Mouse (Mus musculus): ENCODE data around the gene Optn.

The Optn gene

GRCm38 (mm10) chr2:5061133-5061708, 2.6 kb downstream of the Optn start:
- no peak for DNase-seq (ENCODE audit: low spot score in 2 of 2)

- no peak for DNase-seq (ENCODE audit: low spot score in 2 of 2)
These were observed 3.9 kb downstream of the Optn start for GRCm38 (mm10) chr2:5059997-5060396.

- DNase-seq (ENCODE audit: low spot score in 2 of 2): no peak
These were observed 5.4 kb downstream of the Optn start for GRCm38 (mm10) chr2:5058436-5058835.

GRCm38 (mm10) chr2:5050562-5050961, 13.3 kb downstream of the Optn start:
- DNase-seq (ENCODE audit: low spot score in 2 of 2): no peak

GRCm38 (mm10) chr2:5047016-5047415, 16.8 kb downstream of the Optn start:
- no peak for DNase-seq (ENCODE audit: low spot score in 2 of 2)

- peak; percentile 52 to 54 for DNase-seq (ENCODE audit: low spot score in 2 of 2)
These were observed 18.4 kb downstream of the Optn start for GRCm38 (mm10) chr2:5045269-5045965.

- no peak for DNase-seq (ENCODE audit: low spot score in 2 of 2)
These were observed 19.5 kb downstream of the Optn start for GRCm38 (mm10) chr2:5044321-5044720.

GRCm38 (mm10) chr2:5043476-5043761, 20.4 kb downstream of the Optn start:
- DNase-seq (ENCODE audit: low spot score in 2 of 2): no peak

- peak in 1 of 2 experiments; percentile 23 for DNase-seq (ENCODE audit: low spot score in 2 of 2)
These were observed 21.0 kb downstream of the Optn start for GRCm38 (mm10) chr2:5042616-5043475.

GRCm38 (mm10) chr2:5041854-5042253, 22.0 kb downstream of the Optn start:
- no peak for DNase-seq (ENCODE audit: low spot score in 2 of 2)

- DNase-seq (ENCODE audit: low spot score in 2 of 2): no peak
These were observed 23.3 kb downstream of the Optn start for GRCm38 (mm10) chr2:5040281-5041161.

GRCm38 (mm10) chr2:5039350-5040170, 24.3 kb downstream of the Optn start:
- DNase-seq (ENCODE audit: low spot score in 2 of 2): no peak

GRCm38 (mm10) chr2:5038320-5038719, 25.5 kb downstream of the Optn start:
- no peak for DNase-seq (ENCODE audit: low spot score in 2 of 2)

- DNase-seq (ENCODE audit: low spot score in 2 of 2): no peak
These were observed 26.5 kb downstream of the Optn start for GRCm38 (mm10) chr2:5037390-5037789.

- DNase-seq (ENCODE audit: low spot score in 2 of 2): no peak
These were observed 27.3 kb downstream of the Optn start for GRCm38 (mm10) chr2:5036411-5037076.

GRCm38 (mm10) chr2:5035241-5035640, 28.6 kb downstream of the Optn start:
- DNase-seq (ENCODE audit: low spot score in 2 of 2): no peak

- no peak for DNase-seq (ENCODE audit: low spot score in 2 of 2)
These were observed 29.1 kb downstream of the Optn start for GRCm38 (mm10) chr2:5034801-5035200.

GRCm38 (mm10) chr2:5033546-5034420, 30.1 kb downstream of the Optn start:
- peak in 1 of 2 experiments; percentile 18 for DNase-seq (ENCODE audit: low spot score in 2 of 2)

- no peak for DNase-seq (ENCODE audit: low spot score in 2 of 2)
These were observed 31.2 kb downstream of the Optn start for GRCm38 (mm10) chr2:5032665-5033064.

Measured in spleen, postnatal 36 days (tissue).